Mouse (Mus musculus): Measurements from ENCODE around the gene Rab9b. TPM values are rescaled to one million over a fixed set of nuclear protein-coding genes. Genes with fewer than 3 reads are reported as not detected.

The Rab9b gene
- polyA plus RNA-seq (2012; rRNA removed), result 0.01 TPM in 1 of 2 replicates, not detected in the other

DNA sequence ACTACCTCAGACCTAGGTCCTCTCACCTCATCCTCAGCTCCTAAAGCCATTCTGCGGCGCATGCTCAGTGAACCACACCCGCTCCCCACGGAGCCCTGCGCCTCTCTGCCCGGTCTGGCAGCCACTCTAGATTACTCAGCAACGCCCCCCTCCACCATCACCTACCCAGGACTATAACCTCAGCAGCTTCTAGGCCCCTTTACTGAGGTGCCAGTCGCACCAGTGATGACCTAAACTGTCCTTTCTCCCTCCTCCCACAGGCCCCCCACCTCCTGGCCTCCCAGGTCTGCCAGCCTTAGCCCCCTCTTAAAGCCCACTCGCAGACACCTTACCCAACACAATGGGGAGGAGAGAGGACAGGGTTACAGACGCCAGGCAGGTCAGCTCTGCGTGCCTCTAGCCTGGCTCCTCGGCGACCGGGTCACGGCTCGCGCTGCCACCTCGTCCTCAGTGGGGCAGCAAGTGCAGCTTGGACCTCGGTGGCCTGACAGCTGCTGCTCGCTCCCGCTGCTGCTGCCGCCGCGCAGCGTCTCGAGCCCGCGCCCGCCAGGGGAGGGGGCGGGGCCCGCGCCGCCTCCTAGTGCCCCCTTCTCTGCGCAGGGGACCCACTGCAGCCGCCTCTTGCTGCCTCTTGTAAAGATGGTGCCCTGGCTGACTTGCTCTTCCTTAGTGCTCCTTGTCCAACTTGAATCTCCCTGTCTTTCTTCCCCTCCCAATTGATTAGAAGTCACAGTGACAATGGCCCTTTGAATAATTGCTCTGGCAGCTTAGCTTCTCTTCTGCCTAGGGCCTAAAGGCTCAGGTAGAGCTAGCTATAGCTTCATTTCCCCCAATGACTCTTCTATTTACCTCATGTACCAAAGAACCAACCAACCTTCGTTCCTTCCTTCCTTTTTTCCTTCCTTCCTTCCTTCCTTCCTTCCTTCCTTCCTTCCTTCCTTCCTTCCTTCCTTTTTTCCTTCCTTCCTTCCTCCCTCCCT lies at the start of gene Rab9b:
TSS of gene Rab9b (minus strand) at position 695 of the 980 bp plus-strand sequence.

DNA sequence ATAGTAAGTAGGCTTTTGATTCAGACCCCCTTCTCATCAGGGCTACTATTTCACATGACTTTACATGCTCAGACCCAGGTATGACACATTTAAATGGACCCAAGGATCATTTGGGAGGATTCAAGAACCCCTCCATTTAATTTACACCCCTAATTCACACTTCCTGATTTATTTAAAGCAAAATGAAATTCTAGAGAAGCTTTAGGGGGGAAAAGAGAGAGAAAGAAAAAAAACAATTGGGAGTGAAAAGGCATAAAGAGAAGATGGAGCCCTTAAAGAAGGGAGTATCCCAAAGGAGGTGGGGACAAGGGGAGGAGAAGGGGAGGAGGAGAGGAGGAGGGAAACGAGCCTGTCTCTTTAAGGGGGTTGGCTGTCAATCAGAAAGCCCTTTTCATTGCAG lies 46.2 kb downstream of the Rab9b start, which contains the start of gene Plp1:
TSS of gene Plp1 (plus strand) at position 301 of the 400 bp plus-strand sequence.

Other genes with a start within 250 kb of the Rab9b start
- 0.60 and 0.65 TPM in 2 replicates for gene Tceal1, start 160.8 kb downstream of the Rab9b start, polyA plus RNA-seq (2012; rRNA removed)
- 129 and 133 TPM in 2 replicates for gene Morf4l2, start 125.1 kb downstream of the Rab9b start, polyA plus RNA-seq (2012; rRNA removed)
- not detected in 2 replicates for gene Glra4, start 88.6 kb downstream of the Rab9b start, polyA plus RNA-seq (2012; rRNA removed)
- 0.81 and 1.0 TPM in 2 replicates for gene Plp1, start 46.1 kb downstream of the Rab9b start, polyA plus RNA-seq (2012; rRNA removed)
- not detected in 2 replicates for gene H2bfm, start 58.6 kb upstream of the Rab9b start, polyA plus RNA-seq (2012; rRNA removed)
- 3.4 and 5.4 TPM in 2 replicates for gene Tmsb15b2, start 106.7 kb upstream of the Rab9b start, polyA plus RNA-seq (2012; rRNA removed)
- 1.2 and 1.6 TPM in 2 replicates for gene Tmsb15l, start 108.1 kb upstream of the Rab9b start, polyA plus RNA-seq (2012; rRNA removed)
- 3.2 and 3.3 TPM in 2 replicates for gene Tmsb15b1, start 108.1 kb upstream of the Rab9b start, polyA plus RNA-seq (2012; rRNA removed)
- 0.09 and 0.10 TPM in 2 replicates for gene Zcchc18, start 124.4 kb upstream of the Rab9b start, polyA plus RNA-seq (2012; rRNA removed)
- 1.3 and 1.6 TPM in 2 replicates for gene Slc25a53, start 169.5 kb upstream of the Rab9b start, polyA plus RNA-seq (2012; rRNA removed)
- 0.58 and 0.65 TPM in 2 replicates for gene Fam199x, start 180.8 kb upstream of the Rab9b start, polyA plus RNA-seq (2012; rRNA removed)

Data from liver, embryonic 18 days (tissue).